Mouse (Mus musculus): Measurements from ENCODE around the gene Taok3. TPM values are rescaled to one million over a fixed set of nuclear protein-coding genes. Genes with fewer than 3 reads are reported as not detected.

The Taok3 gene
- polyA plus RNA-seq, 1 experiment from 2014 or later = 16.1 TPM

- H3K4me1 ChIP-seq (replicated peaks; ENCODE audit: insufficient read depth, low read length) = peaks cover 8% of the 10 kb centered on the region
- 91% methylated on average over 15 of the region's 15 CpGs for WGBS
- no peaks in the 10 kb centered on the region for H3K27me3 ChIP-seq (ENCODE audit: insufficient read depth, low read length)
- H3K9ac ChIP-seq (ENCODE audit: low read depth, low read length) = no peak overlapping the region
- no peak overlapping the region for H3K4me3 ChIP-seq (replicated peaks; ENCODE audit: low read depth, low read length)
- no peaks in the 10 kb centered on the region for H3K36me3 ChIP-seq (ENCODE audit: insufficient read depth, low read length)
- no peak for DNase-seq (ENCODE audit: low spot score)
- H3K27ac ChIP-seq = no peak overlapping the region
- H3K4me2 ChIP-seq (ENCODE audit: low read length) = no peak overlapping the region
- ATAC-seq (replicated peaks; ENCODE audit: low FRiP score, low read depth) = no peak
- no peaks in the 10 kb centered on the region for H3K9me3 ChIP-seq (replicated peaks; ENCODE audit: low read length)
- TF ChIP-seq CTCF (IDR thresholded peaks at IDR 0.05; ENCODE audit: low read depth) = no peak
Measured at GRCm38 (mm10) chr5:117130726-117131125, 10.8 kb downstream of the Taok3 start.

- ATAC-seq (replicated peaks; ENCODE audit: low FRiP score, low read depth) (no peak), DNase-seq (ENCODE audit: low spot score) (no peak)
- Histone ChIP-seq H3K4me2 (ENCODE audit: low read length) (no peak overlapping the region), H3K4me1 (replicated peaks; ENCODE audit: insufficient read depth, low read length) (peaks cover 20% of the 10 kb centered on the region), H3K27ac (no peak overlapping the region), H3K27me3 (ENCODE audit: insufficient read depth, low read length) (no peaks in the 10 kb centered on the region), H3K9me3 (replicated peaks; ENCODE audit: low read length) (no peaks in the 10 kb centered on the region), H3K9ac (ENCODE audit: low read depth, low read length) (no peak overlapping the region), H3K4me3 (replicated peaks; ENCODE audit: low read depth, low read length) (no peak overlapping the region), H3K36me3 (ENCODE audit: insufficient read depth, low read length) (no peaks in the 10 kb centered on the region)
- 82% methylated on average over 17 of the region's 17 CpGs for WGBS
- TF ChIP-seq CTCF (IDR thresholded peaks at IDR 0.05; ENCODE audit: low read depth) = no peak
Measured at GRCm38 (mm10) chr5:117133446-117134065, 13.6 kb downstream of the Taok3 start.

DNA sequence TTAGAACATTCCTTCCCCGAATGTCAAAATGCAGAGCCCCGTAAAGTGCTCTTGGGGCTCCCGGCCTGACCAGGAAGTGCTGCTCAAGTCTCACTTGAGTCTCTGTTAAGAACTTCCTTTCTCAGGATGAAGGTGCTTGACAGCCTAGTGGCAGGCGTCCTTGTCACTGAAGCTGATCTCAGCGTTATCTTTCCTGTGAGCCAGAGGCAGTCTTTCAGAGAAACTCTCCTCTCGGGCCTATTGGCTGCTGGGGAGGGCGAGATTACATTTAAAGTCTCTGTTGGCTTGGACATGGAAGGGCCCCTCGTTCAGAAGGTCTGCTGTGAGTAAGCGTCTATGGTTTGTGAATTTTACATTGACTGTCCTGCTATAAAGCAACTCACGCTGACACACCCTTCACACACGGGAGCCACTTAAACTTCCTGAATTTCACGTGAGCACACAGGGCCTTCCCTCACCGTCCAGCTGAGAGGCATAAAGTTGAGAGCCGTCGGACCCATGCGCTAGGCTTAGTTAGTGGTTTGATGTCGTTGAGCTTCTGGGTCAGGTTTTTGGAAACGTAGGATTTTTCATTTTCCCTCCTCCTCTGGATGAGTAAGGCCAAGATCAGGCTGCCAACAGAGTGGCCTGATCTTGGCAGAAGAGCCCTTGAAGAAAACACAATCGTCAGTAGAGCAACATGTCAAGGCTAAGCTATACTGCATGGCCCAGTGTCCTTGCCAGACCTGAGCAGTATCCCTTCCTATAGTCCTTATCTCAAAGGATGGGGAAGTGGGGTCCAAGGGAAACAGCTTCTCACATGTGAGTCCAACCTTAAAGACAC lies 14.3 kb downstream of the Taok3 start:
- H3K4me2 ChIP-seq (ENCODE audit: low read length) = no peak overlapping the region
- H3K27me3 ChIP-seq (ENCODE audit: insufficient read depth, low read length) = no peaks in the 10 kb centered on the region
- 63% methylated on average over 19 of the region's 19 CpGs for WGBS
- no peak overlapping the region for H3K4me3 ChIP-seq (replicated peaks; ENCODE audit: low read depth, low read length)
- ATAC-seq (replicated peaks; ENCODE audit: low FRiP score, low read depth) (no peak), DNase-seq (ENCODE audit: low spot score) (no peak)
- H3K27ac ChIP-seq = 0 out of 2 replicates have a peak overlapping the region, but pooled peaks have one; percentile 20
- TF ChIP-seq CTCF (IDR thresholded peaks at IDR 0.05; ENCODE audit: low read depth) = no peak
- H3K9me3 ChIP-seq (replicated peaks; ENCODE audit: low read length) = no peaks in the 10 kb centered on the region
- no peaks in the 10 kb centered on the region for H3K36me3 ChIP-seq (ENCODE audit: insufficient read depth, low read length)
- H3K9ac ChIP-seq (ENCODE audit: low read depth, low read length) = no peak overlapping the region
- H3K4me1 ChIP-seq (replicated peaks; ENCODE audit: insufficient read depth, low read length) = peaks cover 22% of the 10 kb centered on the region

DNA sequence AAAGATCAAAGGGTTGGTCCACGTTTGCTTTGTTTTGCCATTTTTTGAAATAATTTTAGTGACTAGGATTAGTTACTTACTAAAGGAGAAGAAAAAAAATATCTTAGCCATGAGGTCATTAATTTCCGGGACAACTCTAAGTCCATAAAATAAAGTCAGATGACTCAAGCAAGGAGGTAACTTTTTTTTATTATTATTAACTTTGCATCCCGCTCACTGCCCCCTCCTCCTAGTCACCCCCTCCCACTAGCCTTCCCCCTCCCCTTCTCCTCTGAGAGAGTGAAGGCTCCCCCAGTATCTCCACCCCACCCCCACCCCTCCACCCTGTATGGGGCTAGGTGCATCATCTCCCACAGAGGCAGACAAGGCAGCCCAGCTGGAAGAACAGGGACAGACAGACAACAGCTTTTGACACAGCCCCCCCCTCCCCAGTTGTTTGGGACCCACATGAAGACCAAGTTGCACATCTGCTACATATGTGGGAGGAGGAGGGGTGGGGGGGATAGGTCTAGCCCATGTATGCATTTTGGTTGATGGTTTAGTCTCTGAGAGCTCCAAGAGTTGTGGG lies 15.0 kb downstream of the Taok3 start:
- Histone ChIP-seq H3K36me3 (ENCODE audit: insufficient read depth, low read length) (no peaks in the 10 kb centered on the region), H3K9me3 (replicated peaks; ENCODE audit: low read length) (no peaks in the 10 kb centered on the region), H3K9ac (ENCODE audit: low read depth, low read length) (no peak overlapping the region), H3K4me2 (ENCODE audit: low read length) (peak overlapping the region; percentile 27; the same call in 1 of the 2 replicates), H3K4me1 (replicated peaks; ENCODE audit: insufficient read depth, low read length) (peaks cover 22% of the 10 kb centered on the region), H3K27ac (0 out of 2 replicates have a peak overlapping the region, but pooled peaks have one; percentile 20), H3K27me3 (ENCODE audit: insufficient read depth, low read length) (no peaks in the 10 kb centered on the region), H3K4me3 (replicated peaks; ENCODE audit: low read depth, low read length) (no peak overlapping the region)
- ATAC-seq (replicated peaks; ENCODE audit: low FRiP score, low read depth) = no peak
- no peak for TF ChIP-seq CTCF (IDR thresholded peaks at IDR 0.05; ENCODE audit: low read depth)
- 32% methylated on average over 3 of the region's 3 CpGs for WGBS
- DNase-seq (ENCODE audit: low spot score) = peak; percentile 68

DNA sequence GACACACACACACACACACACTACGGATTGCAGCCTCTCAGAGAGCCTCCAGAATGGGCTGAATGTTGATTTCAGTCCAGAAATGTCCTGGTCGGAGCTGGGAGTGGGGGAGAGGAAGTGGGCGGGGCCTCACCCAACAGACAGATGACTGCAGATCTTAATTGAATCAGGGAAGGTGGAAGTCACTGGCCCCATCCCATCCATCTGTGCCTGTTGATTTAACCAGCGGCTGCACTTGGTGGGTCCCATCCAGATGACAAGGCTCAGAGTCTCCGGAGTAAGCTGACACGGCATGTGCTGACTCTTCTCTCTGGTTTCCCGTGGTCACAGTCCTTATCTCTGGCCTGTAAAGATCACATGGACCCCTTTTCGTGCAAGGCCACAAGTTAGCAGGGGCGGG lies 15.9 kb downstream of the Taok3 start:
- DNase-seq (ENCODE audit: low spot score) = peak; percentile 86
- 0 out of 2 replicates have a peak overlapping the region, but pooled peaks have one; percentile 13 for H3K9ac ChIP-seq (ENCODE audit: low read depth, low read length)

GRCm38 (mm10) chr5:117136570-117136969 lies 16.6 kb downstream of the Taok3 start:
- WGBS = 87% methylated on average over 5 of the region's 5 CpGs
- Histone ChIP-seq H3K4me2 (ENCODE audit: low read length) (no peak overlapping the region), H3K27me3 (ENCODE audit: insufficient read depth, low read length) (no peaks in the 10 kb centered on the region), H3K4me3 (replicated peaks; ENCODE audit: low read depth, low read length) (no peak overlapping the region), H3K9ac (ENCODE audit: low read depth, low read length) (no peak overlapping the region), H3K36me3 (ENCODE audit: insufficient read depth, low read length) (no peaks in the 10 kb centered on the region), H3K27ac (no peak overlapping the region), H3K9me3 (replicated peaks; ENCODE audit: low read length) (no peaks in the 10 kb centered on the region), H3K4me1 (replicated peaks; ENCODE audit: insufficient read depth, low read length) (peaks cover 22% of the 10 kb centered on the region)
- ATAC-seq (replicated peaks; ENCODE audit: low FRiP score, low read depth) (no peak), DNase-seq (ENCODE audit: low spot score) (no peak)
- TF ChIP-seq CTCF (IDR thresholded peaks at IDR 0.05; ENCODE audit: low read depth) = no peak

More for the DNA sequence above, 15.9 kb downstream of the Taok3 start:
- WGBS = 5% methylated on average over 9 of the region's 9 CpGs
- H3K27me3 ChIP-seq (ENCODE audit: insufficient read depth, low read length) = no peaks in the 10 kb centered on the region
- H3K4me2 ChIP-seq (ENCODE audit: low read length) = peak overlapping the region; percentile 27
- TF ChIP-seq CTCF (IDR thresholded peaks at IDR 0.05; ENCODE audit: low read depth) = no peak
- H3K4me1 ChIP-seq (replicated peaks; ENCODE audit: insufficient read depth, low read length) = peaks cover 22% of the 10 kb centered on the region
- no peaks in the 10 kb centered on the region for H3K9me3 ChIP-seq (replicated peaks; ENCODE audit: low read length)
- ATAC-seq (replicated peaks; ENCODE audit: low FRiP score, low read depth) = peak; percentile 78
- no peak overlapping the region for H3K4me3 ChIP-seq (replicated peaks; ENCODE audit: low read depth, low read length)
- H3K27ac ChIP-seq = no peak overlapping the region
- no peaks in the 10 kb centered on the region for H3K36me3 ChIP-seq (ENCODE audit: insufficient read depth, low read length)

Data from kidney, postnatal 0 days (tissue).